Mouse (Mus musculus): ENCODE results near the gene 6430548M08Rik. TPM values are rescaled to one million over a fixed set of nuclear protein-coding genes. Genes with fewer than 3 reads are reported as not detected.

The 6430548M08Rik gene
- total RNA-seq, 2 experiments from 2014 or later: 108 to 110 TPM

DNA sequence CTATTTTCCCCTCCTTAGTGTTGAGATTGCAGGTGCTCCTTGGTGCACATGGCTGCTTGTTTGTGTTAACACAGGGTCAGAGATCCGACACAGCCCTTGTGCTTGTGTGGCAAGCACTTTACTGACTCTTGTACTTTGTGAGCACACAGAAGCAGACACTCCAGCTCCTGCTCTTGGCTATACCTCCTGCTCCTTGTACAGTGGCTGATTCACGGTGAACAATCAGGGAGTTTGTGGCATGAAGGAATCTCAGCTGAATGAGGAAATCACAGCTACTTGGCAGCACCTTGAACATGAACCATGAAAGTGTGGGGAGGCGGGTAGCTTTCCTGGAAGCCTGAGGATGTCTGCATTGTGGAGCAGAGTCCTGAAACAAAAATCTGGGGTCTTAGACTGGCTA lies 26.8 kb downstream of the 6430548M08Rik start:
- DNase-seq (ENCODE audit: low spot score in 2 of 2): no peak

DNA sequence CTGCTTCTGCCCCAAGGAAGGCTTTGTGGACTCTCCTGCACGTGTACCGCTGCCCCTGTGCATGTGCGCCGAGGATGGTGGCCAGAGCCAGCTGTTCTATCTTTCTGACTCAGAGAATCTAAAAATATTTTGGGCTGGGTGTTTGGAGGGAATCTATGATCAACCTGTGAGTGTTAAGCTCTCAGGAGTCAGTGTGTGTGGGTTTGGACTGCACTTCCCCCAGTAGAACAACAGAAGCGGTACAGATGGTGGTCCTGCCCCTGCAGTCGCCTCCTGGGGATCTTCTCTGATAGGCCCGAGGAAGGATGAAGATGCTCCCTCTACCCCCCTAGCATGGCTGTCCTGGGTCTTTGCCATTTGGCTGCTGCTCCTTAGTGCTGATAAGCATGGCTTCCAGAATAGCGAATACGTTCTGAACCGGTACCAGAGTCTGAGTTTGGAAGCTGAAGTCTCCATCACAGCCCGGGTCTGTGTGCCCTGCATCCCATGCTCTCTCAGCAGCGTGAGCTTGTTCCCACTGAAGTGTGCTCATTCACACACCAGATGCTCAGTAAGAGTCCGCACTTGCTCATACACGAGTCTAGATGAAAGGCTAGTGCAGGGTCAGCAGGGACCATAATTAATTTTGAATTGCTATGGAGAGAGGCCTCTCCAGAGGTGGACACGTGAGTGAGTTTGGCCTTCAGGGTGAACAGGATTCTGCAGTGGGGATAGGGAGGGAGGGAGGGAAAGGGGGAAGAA lies 30.1 kb downstream of the 6430548M08Rik start:
- peak; percentile 29 to 58 for DNase-seq (ENCODE audit: low spot score in 2 of 2)

DNA sequence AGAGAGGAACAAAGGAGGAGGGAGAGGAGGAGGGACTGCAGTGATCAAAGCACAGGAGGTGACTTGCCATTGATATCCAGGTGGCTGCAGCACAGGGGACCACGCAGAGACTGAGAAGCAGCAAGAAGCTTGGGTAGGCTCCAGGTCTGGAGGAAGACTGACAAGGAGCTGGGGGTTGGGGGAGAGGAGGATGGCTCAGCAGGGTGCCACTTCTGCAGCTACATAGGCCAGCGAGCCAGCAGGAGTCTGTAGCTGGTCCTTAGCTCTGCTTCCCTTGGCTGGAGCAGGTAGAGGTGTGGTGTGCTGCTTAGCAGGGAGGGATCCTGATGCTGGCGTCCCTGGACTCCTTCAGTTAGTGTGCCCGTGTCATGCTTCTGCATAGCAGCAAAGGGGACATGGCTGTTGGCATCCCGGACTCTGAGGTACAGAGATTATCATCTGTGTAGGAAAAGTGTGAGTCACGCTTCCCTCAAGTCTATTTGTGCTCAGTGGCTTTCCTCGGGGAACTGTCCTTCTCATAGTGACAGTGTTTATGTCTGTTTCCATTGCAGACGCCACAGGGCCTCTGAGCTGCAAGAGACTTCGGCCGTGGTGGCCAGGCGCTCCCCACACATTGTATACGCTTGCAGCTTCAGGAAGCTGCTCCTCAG lies 30.8 kb downstream of the 6430548M08Rik start:
- no peak for DNase-seq (ENCODE audit: low spot score in 2 of 2)

DNA sequence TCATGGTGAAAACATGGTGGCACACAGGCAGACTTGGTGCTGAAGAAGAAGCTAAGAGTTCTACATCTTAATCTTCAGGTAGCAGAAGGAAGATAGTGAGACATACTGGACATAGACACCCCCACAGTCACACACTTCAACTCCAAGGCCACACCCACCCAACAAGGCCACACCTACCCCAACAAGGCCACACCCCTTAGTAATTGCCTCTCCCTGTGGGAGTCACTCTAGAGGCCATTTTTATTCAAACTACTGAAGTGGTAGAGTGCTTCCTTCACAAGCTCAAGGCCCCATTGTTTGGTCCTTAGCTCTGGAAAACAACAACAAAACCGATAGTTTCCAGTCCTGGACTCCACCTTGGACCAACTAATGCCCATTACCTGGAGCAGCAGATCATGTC lies 32.1 kb downstream of the 6430548M08Rik start:
- no peak for DNase-seq (ENCODE audit: low spot score in 2 of 2)

DNA sequence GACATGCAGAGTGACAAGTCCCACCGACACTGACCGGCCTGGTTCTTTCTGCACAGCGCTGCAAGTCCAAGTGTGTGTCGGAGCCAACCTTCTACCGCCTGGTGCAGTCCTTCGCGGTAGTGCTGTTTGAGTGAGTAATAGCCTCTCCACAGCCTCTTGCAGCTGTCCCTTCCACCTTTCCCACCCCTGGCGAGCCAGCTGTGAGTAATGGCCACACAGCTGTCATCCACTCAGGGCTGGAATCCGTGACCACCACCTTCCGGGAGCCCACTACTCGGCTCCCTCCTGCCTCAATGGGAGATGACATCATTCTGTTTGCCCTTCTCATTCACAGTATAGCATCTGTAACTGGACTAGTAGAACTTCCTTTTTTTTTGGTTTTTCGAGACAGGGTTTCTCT lies 36.1 kb downstream of the 6430548M08Rik start:
- DNase-seq (ENCODE audit: low spot score in 2 of 2): no peak

DNA sequence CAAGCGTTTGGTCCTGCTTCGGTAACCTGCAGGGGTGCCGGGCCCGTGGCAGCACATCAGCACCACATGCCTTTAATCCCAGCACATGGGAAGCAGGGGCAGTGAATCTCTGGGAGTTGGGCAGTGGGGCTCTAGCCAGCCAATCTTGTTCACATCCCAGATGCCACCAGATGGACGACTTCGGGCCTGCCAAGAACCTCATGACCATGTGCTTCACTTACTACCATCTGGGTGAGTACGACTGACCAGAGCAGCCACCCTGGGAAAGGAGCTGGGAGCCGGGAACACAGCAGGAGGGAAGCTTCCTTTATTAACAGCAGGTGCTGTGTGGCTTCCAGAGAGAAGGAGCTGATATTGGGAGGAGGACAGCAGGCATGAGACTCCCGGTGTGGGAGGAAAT lies 37.2 kb downstream of the 6430548M08Rik start:
- DNase-seq (ENCODE audit: low spot score in 2 of 2): no peak

DNA sequence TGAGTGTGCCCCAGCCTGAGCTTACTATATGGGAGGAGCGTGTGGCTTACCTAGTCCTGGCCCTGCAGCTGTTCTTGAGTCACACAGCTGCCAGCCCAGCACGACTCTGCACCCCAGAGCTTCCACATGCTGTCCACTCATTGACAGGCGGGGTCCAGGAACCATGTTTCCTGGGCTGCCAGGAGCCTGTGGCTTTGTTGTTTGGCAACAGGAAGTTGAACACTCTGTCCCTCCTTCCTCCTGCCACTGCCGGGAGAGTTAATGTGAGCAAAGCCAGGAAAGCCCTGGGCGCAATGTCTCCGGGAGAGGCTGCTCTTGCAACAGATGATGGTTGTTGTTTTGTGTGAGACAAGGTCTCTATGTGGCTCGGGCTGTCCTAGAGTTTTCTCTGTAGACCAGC lies 38.7 kb downstream of the 6430548M08Rik start:
- no peak for DNase-seq (ENCODE audit: low spot score in 2 of 2)

DNA sequence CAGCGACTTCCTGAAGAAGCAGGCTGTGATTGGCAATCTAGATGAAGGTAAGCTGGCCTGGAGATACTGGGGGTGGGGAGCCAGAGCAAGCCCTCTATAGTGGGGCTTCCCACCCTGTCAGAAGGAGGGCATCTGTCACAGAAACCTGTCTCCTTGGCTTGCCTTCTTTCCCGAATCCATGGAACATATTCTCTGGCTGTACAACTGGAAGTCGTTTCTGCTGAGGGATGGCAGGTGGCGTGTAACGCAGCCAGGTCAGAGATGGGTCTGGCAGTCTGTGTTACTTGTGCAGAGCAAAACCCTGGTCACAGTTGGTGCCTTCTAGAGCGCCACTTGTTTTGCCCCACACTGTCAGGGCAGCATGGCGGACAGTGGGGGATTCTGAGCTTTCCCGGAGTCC lies 46.4 kb downstream of the 6430548M08Rik start:
- DNase-seq (ENCODE audit: low spot score in 2 of 2): peak in 1 of 2 experiments; percentile 67

DNA sequence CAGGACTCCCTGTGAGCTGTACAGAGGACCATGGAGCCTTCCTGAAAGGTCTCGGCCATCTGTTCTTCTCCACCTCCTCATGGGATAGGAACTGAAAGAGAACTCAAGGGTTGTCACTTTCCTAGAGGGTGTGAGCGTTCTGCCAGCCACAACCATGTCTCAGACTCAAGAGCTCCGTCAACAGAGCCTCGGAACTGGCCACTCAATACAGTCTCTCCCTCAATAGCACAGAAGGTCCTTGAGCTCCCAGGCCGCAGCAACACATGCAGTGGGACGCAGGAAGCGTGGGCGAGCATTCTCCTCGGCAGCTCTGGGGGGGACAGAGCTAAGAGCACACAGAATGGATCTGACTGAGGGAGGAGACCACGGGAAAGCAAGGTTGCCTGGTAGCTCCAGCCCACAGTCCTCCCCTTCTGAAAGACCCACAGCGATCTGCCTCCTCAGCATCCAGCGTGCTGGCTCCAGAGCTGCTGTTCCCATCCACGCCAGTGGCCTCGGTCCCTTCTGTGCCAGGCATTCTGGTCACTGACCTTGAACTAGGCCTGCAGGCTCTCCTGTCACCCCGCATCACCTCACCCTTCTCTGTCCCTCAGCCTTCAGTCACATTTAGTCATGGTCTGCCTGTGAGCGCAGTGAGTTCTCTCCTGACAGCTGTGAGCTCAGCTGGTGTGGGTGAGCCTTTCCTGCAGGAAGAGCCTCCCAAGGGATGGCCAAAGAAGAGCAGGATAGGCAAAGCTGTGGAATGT lies 47.9 kb downstream of the 6430548M08Rik start:
- DNase-seq (ENCODE audit: low spot score in 2 of 2): no peak

DNA sequence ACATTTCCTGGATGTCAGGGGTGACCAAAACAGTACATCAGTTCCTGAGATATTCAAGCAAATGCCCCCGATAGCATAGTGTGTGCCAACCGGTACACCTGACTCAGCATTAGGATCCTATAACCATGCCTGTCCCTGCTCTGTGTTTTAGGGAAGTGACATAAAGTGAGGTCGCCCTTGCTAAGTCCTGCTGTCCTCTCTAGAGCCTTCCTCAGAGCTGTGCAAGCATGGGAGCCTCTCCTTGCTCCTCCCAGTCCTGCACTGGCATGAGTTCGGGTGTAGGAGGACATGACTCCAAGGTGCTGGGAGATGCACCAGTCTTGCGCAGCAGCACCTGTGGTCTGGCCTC lies 48.4 kb downstream of the 6430548M08Rik start:
- DNase-seq (ENCODE audit: low spot score in 2 of 2): no peak

DNA sequence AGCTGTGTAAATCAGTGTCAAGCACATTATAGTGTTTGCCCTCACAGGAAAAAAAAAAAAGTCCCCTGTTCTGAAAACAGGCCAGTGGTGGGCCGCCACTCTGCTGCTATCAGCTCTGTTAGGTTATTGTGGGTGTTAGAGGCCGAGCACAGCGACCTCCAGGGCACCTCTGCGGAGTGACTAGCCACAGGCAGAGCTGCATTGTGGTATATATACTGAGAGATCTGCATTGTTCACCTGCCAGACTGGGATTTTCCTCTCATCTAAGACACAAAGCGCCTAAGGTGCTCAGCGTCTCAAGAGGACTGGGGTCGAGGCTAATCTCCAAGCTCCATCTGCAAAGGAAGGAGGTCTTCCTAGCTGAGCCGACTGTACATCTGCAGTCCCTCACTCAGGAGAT lies 49.4 kb downstream of the 6430548M08Rik start:
- no peak for DNase-seq (ENCODE audit: low spot score in 2 of 2)

DNA sequence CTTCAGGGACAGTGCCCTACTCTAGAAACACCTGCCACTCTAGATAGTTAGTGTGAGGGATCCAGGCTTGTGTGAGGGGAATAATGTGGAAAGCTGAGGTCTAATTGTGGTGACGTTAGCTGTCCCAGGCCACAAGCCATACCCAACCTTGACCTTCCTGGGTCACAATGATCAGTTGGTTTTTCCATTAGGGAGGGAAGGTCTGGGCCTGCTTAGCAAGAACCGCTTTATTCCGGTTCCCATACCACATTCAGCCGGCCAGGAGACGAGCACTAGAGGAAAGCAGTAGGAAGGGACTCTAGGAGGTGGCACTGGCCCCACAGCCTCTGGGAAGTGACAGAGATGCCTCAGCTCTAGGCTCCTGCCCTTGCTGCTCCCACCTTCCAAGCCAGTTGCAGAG lies 50.1 kb downstream of the 6430548M08Rik start:
- DNase-seq (ENCODE audit: low spot score in 2 of 2): no peak

DNA sequence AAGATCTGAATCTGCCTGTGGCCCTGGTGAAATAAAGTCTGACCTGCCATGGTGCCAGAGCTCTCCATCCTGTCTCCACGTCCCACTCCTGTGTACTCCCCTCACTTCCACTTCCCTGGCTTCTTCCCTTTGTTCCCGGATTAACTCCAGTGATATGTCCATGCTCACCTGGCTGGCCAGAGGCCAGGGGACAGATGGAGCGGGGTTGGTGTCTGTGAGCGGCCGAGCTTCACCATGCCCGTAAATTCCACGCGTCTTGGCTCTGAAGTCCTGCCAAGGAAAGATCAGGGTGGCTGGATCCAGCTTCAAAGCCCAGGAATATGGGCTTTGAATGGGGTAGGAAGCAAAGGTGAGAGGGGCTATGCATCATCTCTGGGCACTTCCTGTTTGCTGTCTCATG lies 53.2 kb downstream of the 6430548M08Rik start:
- no peak for DNase-seq (ENCODE audit: low spot score in 2 of 2)

DNA sequence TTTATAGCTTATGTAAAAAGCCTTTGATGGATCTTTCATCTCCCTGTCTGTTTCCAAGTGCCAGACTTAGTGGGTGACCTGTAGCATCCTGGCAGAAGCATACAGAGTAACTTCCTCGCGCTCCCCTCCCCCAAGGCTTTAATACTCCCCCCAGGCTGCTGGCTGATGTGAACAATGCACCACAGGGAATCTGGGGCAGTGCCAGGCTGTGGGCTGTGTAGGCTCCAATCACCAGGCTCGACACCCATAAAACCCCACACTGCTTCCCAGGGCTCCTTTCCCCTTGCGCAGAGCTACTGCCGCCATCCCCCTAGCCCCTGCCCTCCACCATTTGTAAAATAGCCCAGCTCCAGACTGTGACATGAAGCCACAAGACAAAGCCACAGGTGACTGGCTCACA lies 53.9 kb downstream of the 6430548M08Rik start:
- DNase-seq (ENCODE audit: low spot score in 2 of 2): peak in 1 of 2 experiments; percentile 67

DNA sequence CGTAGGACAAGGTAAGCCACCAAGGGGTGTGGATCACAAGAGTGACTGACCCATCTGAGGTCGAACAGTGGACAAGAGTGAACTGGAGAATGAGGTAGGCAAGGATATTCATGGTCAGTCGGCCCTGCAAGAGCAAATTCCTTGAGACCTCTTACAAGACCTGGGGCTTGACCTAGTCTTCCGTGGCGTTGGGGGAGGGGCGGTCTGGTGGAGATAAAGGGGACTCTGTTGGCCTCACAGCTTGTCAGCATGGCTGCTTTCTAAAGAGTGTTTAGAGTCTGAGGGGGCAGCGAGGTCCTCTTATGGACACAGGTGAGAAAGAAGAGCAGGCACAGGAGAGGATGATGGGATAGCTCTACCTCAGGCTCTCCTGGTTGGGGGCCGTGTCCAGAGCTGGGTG lies 55.2 kb downstream of the 6430548M08Rik start:
- no peak for DNase-seq (ENCODE audit: low spot score in 2 of 2)

DNA sequence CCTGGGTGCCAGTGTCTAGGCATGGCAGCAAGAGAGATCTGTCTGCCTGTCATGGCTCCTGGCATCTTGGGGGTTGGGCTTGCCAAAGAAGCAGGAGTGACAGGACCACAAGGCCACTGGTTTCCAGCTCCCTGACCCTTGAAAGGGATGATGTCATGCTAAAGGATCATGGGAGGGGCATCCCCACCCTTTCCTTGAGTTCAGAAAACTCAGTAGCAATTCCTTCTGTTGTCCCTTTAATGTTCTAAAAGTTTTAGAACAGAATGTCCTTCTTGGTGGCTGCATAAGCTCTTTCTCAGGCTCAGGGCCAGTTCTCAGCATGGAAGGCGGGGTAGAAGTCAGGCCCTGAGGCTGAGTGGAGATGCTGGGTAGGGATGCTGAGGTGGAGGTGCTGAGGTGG lies 59.2 kb downstream of the 6430548M08Rik start:
- DNase-seq (ENCODE audit: low spot score in 2 of 2): no peak

DNA sequence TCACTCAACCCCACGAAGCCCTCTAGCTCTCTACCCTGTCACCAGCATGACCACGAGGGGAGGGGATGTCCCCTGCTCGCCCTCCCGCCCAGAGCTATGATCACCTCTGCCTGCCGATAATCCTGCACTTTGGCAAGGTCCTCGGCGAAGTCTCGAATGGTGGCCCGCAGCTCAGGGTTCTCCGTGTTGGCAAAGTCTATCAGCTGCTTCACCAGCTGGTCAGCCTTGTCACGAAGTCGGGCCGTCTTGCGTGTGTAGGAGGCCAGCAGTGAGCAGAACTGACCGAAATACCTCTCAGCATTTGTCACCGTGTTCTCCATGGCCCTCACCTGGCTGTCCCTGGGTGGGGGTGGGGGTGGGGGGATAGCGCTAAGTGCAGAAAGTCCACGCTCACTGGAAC lies 60.7 kb downstream of the 6430548M08Rik start:
- DNase-seq (ENCODE audit: low spot score in 2 of 2): no peak

DNA sequence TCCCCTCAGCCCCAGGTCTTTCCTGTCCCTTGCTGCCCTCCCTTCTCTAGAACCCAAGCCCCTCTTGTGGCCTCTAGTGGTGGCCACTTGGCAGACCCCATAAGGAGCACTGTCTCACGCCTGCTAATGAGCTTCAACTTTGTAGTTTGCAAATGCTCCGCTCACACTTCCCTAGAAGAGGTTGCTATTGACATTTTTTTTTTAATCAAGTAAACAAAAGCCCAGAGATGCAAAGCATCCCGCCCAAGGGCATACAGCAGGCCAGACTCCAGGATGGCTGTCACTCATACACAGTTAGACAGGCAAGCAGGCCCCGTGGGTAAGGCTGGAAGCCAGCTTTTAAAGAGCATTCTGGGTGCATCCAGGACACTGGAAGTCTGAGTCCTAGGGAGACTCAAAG lies 62.7 kb downstream of the 6430548M08Rik start:
- DNase-seq (ENCODE audit: low spot score in 2 of 2): no peak

DNA sequence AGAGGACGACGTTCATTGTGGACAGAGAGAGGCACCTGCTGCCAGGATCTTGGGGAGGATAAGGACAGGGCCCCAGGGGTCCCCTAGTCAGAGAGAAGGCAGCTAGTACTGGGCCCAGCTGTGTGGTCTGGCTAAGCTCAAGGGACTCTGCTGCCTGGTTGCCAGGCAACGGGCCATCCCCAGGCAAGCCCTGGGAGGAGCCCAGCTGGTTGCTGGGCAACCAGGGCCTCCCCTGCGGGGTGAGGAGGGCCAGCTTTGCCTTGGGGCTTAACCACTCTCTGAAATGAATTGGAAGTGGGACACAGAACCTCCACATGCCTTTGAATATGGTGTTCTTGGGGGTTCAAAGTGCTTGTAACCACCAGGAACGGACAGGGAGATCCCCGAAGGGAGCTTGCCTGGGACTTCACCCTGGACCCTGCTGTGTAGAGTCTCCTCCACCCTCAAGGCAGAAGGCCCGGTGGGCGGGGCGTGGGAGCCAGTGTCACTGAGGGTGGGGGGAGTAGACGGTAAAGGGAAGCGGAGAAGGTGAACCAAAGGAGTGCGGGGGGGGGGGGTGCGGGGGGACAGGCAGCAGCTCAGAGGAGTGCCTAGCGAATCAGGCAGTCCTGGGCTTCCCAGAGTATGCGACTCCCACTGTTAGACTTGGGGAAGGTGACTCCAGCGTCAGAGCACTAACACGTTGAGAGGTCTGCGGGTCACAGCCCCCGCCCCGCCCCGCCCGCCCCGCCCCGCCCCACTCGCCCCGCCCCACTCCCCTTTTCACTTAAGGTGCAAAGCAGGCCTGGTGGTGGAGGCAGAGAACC lies 63.6 kb downstream of the 6430548M08Rik start, which contains the start of gene Fam92b:
Fam92b (minus strand) TSS at position 149 of the 806 bp plus-strand sequence.
- DNase-seq (ENCODE audit: low spot score in 2 of 2): peak; percentile 52 to 64

DNA sequence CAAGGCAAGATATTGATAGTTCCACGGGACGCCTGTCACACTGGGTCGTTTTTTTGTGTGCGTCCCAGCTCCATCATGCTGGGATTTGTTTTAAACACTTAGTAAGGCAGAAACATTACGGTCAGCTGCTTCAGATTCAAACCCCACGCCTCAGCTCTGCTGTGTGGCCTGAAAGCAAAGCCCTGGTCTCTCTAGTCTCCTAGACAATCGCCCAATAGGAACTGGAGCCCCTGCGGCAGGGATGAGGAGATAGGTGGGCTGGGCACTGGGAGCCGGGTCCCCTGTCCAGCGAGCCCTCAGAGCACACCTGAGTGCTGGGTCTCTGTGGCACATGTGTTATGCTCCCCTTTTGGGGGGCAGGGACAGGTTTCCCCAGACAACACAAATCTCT lies 64.2 kb downstream of the 6430548M08Rik start:
- DNase-seq (ENCODE audit: low spot score in 2 of 2): no peak

DNA sequence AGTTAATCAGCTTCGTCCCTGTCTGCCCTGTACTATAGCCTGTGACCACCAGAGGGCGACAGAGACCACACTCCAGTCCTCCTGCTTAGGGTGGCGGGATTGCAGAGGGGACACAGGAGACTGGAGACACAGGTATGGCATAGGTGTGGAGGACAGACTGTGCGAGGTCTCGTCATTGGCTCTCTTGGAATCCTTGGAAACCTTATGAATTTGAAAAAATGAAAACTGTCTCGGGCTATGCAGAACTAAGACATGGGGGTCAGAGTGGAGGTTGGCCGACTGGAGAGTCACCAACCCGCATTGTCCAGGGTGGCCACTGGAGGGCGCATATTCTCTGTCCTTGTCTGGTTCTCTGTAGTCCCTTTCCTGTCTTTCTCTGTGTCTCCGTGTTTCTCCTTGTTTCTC lies 65.1 kb downstream of the 6430548M08Rik start:
- peak; percentile 93 to 95 for DNase-seq (ENCODE audit: low spot score in 2 of 2)

Data from layer of hippocampus, postnatal 14 days (tissue).